Mouse (Mus musculus) adrenal gland, adult 2 months (tissue): ENCODE data around the gene Dnaaf1. TPM values are rescaled to one million over a fixed set of nuclear protein-coding genes. Genes with fewer than 3 reads are reported as not detected.

Source experiments
- polyA plus RNA-seq: library from polyadenylated mRNA; depleted of rRNA; stranded (reverse); fragments of >200 nt; gene quantifications from 2 replicates; pipeline ENCODE4 v1.2.3, GENCODE M21; 2012; rRNA removed
- total RNA-seq, 2 experiments: library from RNA; stranded (reverse); gene quantifications; 2 replicates each; pipeline ENCODE4 v1.2.3; 2021

The Dnaaf1 gene
- total and polyA plus RNA-seq, 3 experiments = 0.09 TPM; not detected in 2

Other genes with a start within 250 kb of the Dnaaf1 start
- gene Hsbp1, start 230.7 kb upstream of the Dnaaf1 start, total RNA-seq = 100 to 1,000 TPM; 215 to 223 TPM
- 33.1 and 38.3 TPM in 2 replicates for gene Hsbp1, start 230.7 kb upstream of the Dnaaf1 start, polyA plus RNA-seq
- 10 to 100 TPM; 41.8 to 69.4 TPM for gene Mlycd, start 180.4 kb upstream of the Dnaaf1 start, total RNA-seq
- 110 and 118 TPM in 2 replicates for gene Mlycd, start 180.4 kb upstream of the Dnaaf1 start, polyA plus RNA-seq
- 100 to 1,000 TPM; 123 to 166 TPM for gene Osgin1, start 141.1 kb upstream of the Dnaaf1 start, total RNA-seq
- gene Osgin1, start 141.1 kb upstream of the Dnaaf1 start, polyA plus RNA-seq = 266 and 274 TPM in 2 replicates
- gene Necab2, start 128.5 kb upstream of the Dnaaf1 start, total RNA-seq = 1 to 10 TPM; 6.5 to 8.2 TPM
- 6.8 and 8.4 TPM in 2 replicates for gene Necab2, start 128.5 kb upstream of the Dnaaf1 start, polyA plus RNA-seq
- not detected for gene Slc38a8, start 73.5 kb upstream of the Dnaaf1 start, total RNA-seq
- gene Slc38a8, start 73.5 kb upstream of the Dnaaf1 start, polyA plus RNA-seq = 0.11 and 0.12 TPM in 2 replicates
- 10 to 100 TPM; 82.7 to 96.5 TPM for gene Mbtps1, start 16.5 kb upstream of the Dnaaf1 start, total RNA-seq
- gene Mbtps1, start 16.5 kb upstream of the Dnaaf1 start, polyA plus RNA-seq = 86.7 and 89.4 TPM in 2 replicates
- 10 to 100 TPM; 38.7 to 39.3 TPM for gene Hsdl1, start 52 bp upstream of the Dnaaf1 start, total RNA-seq
- gene Hsdl1, start 52 bp upstream of the Dnaaf1 start, polyA plus RNA-seq = 22.8 and 24.1 TPM in 2 replicates
- gene Taf1c, start 30.0 kb downstream of the Dnaaf1 start, total RNA-seq = 10 to 100 TPM; 10.7 to 12.5 TPM
- 41.3 and 46.2 TPM in 2 replicates for gene Taf1c, start 30.0 kb downstream of the Dnaaf1 start, polyA plus RNA-seq
- not detected for gene Adad2, start 37.5 kb downstream of the Dnaaf1 start, total RNA-seq
- gene Adad2, start 37.5 kb downstream of the Dnaaf1 start, polyA plus RNA-seq = not detected in 2 replicates
- under 1 TPM; 0.45 to 0.66 TPM for gene Kcng4, start 60.4 kb downstream of the Dnaaf1 start, total RNA-seq
- 1.2 and 1.6 TPM in 2 replicates for gene Kcng4, start 60.4 kb downstream of the Dnaaf1 start, polyA plus RNA-seq
- gene Wfdc1, start 91.1 kb downstream of the Dnaaf1 start, total RNA-seq = 10 to 100 TPM; 17.0 to 21.0 TPM
- gene Wfdc1, start 91.1 kb downstream of the Dnaaf1 start, polyA plus RNA-seq = 41.3 and 51.7 TPM in 2 replicates
- gene Atp2c2, start 124.8 kb downstream of the Dnaaf1 start, total RNA-seq = under 1 TPM; 0.24 to 0.46 TPM
- gene Atp2c2, start 124.8 kb downstream of the Dnaaf1 start, polyA plus RNA-seq = not detected in 2 replicates
- 10 to 100 TPM in 1 of 2 experiments, 1 to 10 TPM in 1; 8.4 to 12.7 TPM for gene Tldc1, start 203.2 kb downstream of the Dnaaf1 start, total RNA-seq
- gene Tldc1, start 203.2 kb downstream of the Dnaaf1 start, polyA plus RNA-seq = 13.0 and 13.2 TPM in 2 replicates